Mouse (Mus musculus): ENCODE data around the gene Ugt1a7c. TPM values are rescaled to one million over a fixed set of nuclear protein-coding genes. Genes with fewer than 3 reads are reported as not detected.

The Ugt1a7c gene
- polyA plus RNA-seq, 1 experiment from 2014 or later: 0.79 TPM

DNA sequence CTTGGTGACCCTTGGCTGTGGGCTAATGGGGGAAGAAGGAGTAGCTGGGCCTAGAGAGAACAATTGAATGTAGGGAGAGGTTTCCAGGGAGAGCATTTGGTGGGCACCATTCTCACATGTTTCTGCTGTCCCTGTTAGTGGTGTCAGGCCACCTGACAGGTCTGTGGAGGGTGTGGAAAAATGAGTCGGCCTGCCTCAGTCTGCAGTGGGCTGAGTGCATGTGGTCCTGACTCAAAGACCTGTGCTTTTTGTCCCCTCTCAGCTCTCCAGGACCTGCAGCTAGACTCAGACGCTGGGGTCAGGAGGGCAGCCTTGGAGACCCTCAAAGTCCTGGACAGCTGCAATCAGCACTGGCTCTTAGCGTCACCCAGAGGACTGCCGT, 164.8 kb downstream of the Ugt1a7c start:
- Histone ChIP-seq H3K4me1 (peaks cover 14% of the 10 kb centered on the region), H3K36me3 (peaks cover 50% of the 10 kb centered on the region), H3K9me3 (peaks cover 57% of the 10 kb centered on the region), H3K4me3 (no peak overlapping the region), H3K27ac (no peak overlapping the region), H3K27me3 (ENCODE audit: insufficient read depth, poor library complexity, severe bottlenecking) (no peaks in the 10 kb centered on the region)
- 74% methylated on average over 4 of the region's 4 CpGs for WGBS
- no peak for DNase-seq (ENCODE audit: low spot score)

GRCm38 (mm10) chr1:88260114-88260513, 165.3 kb downstream of the Ugt1a7c start:
- 76% methylated on average over 6 of the region's 6 CpGs for WGBS
- H3K9me3 ChIP-seq: peaks cover 57% of the 10 kb centered on the region

GRCm38 (mm10) chr1:88260604-88261377, 165.9 kb downstream of the Ugt1a7c start:
- whole genome bisulfite sequencing: 83% methylated on average over 10 of the region's 10 CpGs

More at GRCm38 (mm10) chr1:88260114-88260513, 165.3 kb downstream of the Ugt1a7c start:
- Histone ChIP-seq H3K27me3 (ENCODE audit: insufficient read depth, poor library complexity, severe bottlenecking) (no peaks in the 10 kb centered on the region), H3K27ac (no peak overlapping the region), H3K4me3 (no peak overlapping the region), H3K4me1 (peaks cover 18% of the 10 kb centered on the region), H3K36me3 (peaks cover 55% of the 10 kb centered on the region)
- DNase-seq (ENCODE audit: low spot score): no peak

GRCm38 (mm10) chr1:88261706-88262105, 166.8 kb downstream of the Ugt1a7c start:
- 83% methylated on average over 7 of the region's 7 CpGs for WGBS
- peaks cover 19% of the 10 kb centered on the region for H3K4me1 ChIP-seq

More at GRCm38 (mm10) chr1:88260604-88261377, 165.9 kb downstream of the Ugt1a7c start:
- no peak for DNase-seq (ENCODE audit: low spot score)
- Histone ChIP-seq H3K4me1 (peaks cover 19% of the 10 kb centered on the region), H3K4me3 (no peak overlapping the region), H3K27ac (no peak overlapping the region), H3K36me3 (peaks cover 62% of the 10 kb centered on the region), H3K9me3 (peaks cover 51% of the 10 kb centered on the region), H3K27me3 (ENCODE audit: insufficient read depth, poor library complexity, severe bottlenecking) (no peaks in the 10 kb centered on the region)

DNA sequence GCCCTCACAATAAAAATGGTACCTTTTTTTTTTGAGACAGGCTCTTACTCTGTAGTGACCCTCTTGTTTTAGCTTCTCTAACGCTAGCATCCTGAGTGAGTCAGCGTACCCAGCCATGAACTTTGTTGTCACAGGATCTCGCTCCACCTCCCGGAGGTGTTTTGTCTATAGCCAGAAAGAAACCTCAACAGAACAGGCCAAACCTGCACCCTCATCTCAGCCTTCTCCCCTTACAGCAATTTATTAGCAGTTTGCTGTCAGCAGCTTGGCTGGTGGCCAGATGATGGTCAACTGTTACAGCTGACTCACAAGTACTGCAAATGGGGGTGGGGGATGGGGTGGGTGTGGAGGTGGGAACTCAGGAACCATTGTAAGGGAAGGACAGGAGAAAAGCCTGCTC, 167.4 kb downstream of the Ugt1a7c start:
- H3K4me1 ChIP-seq: peaks cover 19% of the 10 kb centered on the region
- H3K36me3 ChIP-seq: peaks cover 77% of the 10 kb centered on the region
- no peak for DNase-seq (ENCODE audit: low spot score)
- peaks cover 36% of the 10 kb centered on the region for H3K9me3 ChIP-seq
- H3K27ac ChIP-seq: no peak overlapping the region
- 87% methylated on average over 4 of the region's 4 CpGs for WGBS
- H3K27me3 ChIP-seq (ENCODE audit: insufficient read depth, poor library complexity, severe bottlenecking): no peaks in the 10 kb centered on the region
- no peak overlapping the region for H3K4me3 ChIP-seq

More at GRCm38 (mm10) chr1:88261706-88262105, 166.8 kb downstream of the Ugt1a7c start:
- no peak for DNase-seq (ENCODE audit: low spot score)
- Histone ChIP-seq H3K36me3 (peaks cover 71% of the 10 kb centered on the region), H3K9me3 (peaks cover 41% of the 10 kb centered on the region), H3K27me3 (ENCODE audit: insufficient read depth, poor library complexity, severe bottlenecking) (no peaks in the 10 kb centered on the region), H3K27ac (no peak overlapping the region), H3K4me3 (no peak overlapping the region)

- Histone ChIP-seq H3K4me3 (no peak overlapping the region), H3K27ac (no peak overlapping the region), H3K4me1 (peaks cover 19% of the 10 kb centered on the region), H3K27me3 (ENCODE audit: insufficient read depth, poor library complexity, severe bottlenecking) (no peaks in the 10 kb centered on the region), H3K36me3 (peaks cover 84% of the 10 kb centered on the region), H3K9me3 (peaks cover 29% of the 10 kb centered on the region)
- peak; percentile 88 for DNase-seq (ENCODE audit: low spot score)
- WGBS: 75% methylated on average over 6 of the region's 6 CpGs
These were observed 168.1 kb downstream of the Ugt1a7c start for GRCm38 (mm10) chr1:88262961-88263360.

- WGBS: 89% methylated on average over 5 of the region's 5 CpGs
- peaks cover 19% of the 10 kb centered on the region for H3K4me1 ChIP-seq
- H3K27ac ChIP-seq: no peak overlapping the region
- DNase-seq (ENCODE audit: low spot score): peak; percentile 88
- H3K4me3 ChIP-seq: no peak overlapping the region
- H3K9me3 ChIP-seq: peaks cover 24% of the 10 kb centered on the region; the same call in 1 of the 2 replicates
- no peaks in the 10 kb centered on the region for H3K27me3 ChIP-seq (ENCODE audit: insufficient read depth, poor library complexity, severe bottlenecking)
- H3K36me3 ChIP-seq: peaks cover 92% of the 10 kb centered on the region
These were observed 168.9 kb downstream of the Ugt1a7c start for GRCm38 (mm10) chr1:88263778-88264177.

DNA sequence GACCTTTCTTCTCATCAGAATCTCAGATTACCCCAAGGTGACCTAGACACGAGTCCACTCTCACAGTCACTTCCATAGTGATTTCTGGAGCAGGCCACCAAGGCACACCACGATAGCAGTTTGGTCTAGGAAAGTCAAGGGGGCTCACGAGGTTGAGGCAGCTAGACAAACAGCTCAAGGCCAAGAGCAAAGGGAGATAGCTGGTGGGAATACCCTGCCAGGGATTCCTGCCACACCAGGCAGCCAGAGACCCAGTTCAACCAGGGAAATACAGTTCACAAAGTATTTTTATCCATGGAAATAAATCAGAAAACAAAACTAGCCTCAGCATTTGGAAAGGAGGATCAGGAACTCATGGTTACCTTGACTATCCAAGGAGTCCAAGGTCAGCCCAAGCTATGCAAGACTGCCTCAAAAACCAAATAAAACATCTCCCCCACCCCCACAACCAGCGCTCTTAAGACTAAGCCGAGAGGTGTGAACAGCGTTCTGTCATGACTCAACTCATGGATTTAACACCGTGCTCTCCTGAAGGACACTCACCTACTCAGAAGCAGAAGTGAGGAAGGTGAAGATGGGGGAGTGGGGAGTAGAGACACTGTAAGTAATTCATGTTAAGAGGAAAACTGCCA, 169.5 kb downstream of the Ugt1a7c start:
- Histone ChIP-seq H3K4me1 (peaks cover 16% of the 10 kb centered on the region), H3K4me3 (no peak overlapping the region), H3K27me3 (ENCODE audit: insufficient read depth, poor library complexity, severe bottlenecking) (no peaks in the 10 kb centered on the region), H3K36me3 (peaks cover 97% of the 10 kb centered on the region), H3K27ac (no peak overlapping the region), H3K9me3 (peaks cover 20% of the 10 kb centered on the region; the same call in 1 of the 2 replicates)
- WGBS: 80% methylated on average over 7 of the region's 7 CpGs
- no peak for DNase-seq (ENCODE audit: low spot score)

GRCm38 (mm10) chr1:88264869-88265240, 170.0 kb downstream of the Ugt1a7c start:
- H3K27ac ChIP-seq: no peak overlapping the region
- no peaks in the 10 kb centered on the region for H3K27me3 ChIP-seq (ENCODE audit: insufficient read depth, poor library complexity, severe bottlenecking)
- H3K9me3 ChIP-seq: peaks cover 18% of the 10 kb centered on the region; the same call in 1 of the 2 replicates
- 77% methylated on average over 4 of the region's 4 CpGs for WGBS
- no peak for DNase-seq (ENCODE audit: low spot score)
- no peak overlapping the region for H3K4me3 ChIP-seq
- H3K36me3 ChIP-seq: peaks cover 97% of the 10 kb centered on the region
- peaks cover 11% of the 10 kb centered on the region for H3K4me1 ChIP-seq

DNA sequence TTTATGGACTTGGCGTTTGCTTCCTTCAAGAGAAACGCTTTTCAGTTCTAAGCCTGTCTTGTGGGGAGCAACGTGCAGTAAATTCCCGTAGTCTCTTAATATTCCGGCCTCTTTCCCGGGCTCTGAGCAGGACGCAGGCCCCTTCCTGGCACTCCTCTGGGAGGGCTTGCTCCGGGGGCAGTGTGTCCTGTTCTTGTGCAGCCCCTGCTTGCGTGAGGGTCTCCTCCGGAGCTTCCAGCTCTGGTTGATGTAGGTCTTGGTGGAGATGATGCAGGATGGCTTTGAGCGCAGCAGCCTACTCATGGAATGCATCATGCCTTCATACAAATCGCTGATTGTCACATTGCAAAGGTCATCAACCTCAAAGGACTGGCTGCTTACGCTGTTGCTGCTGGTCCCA, 171.3 kb downstream of the Ugt1a7c start:
- Histone ChIP-seq H3K4me1 (0 out of 2 replicates have a peak, but pooled peaks cover 5% of the 10 kb centered on the region), H3K27ac (no peak overlapping the region), H3K9me3 (peaks cover 13% of the 10 kb centered on the region; the same call in 1 of the 2 replicates), H3K4me3 (no peak overlapping the region), H3K27me3 (ENCODE audit: insufficient read depth, poor library complexity, severe bottlenecking) (no peaks in the 10 kb centered on the region), H3K36me3 (peaks cover 91% of the 10 kb centered on the region)
- DNase-seq (ENCODE audit: low spot score): no peak
- 88% methylated on average over 13 of the region's 13 CpGs for WGBS

GRCm38 (mm10) chr1:88267489-88267888, 172.6 kb downstream of the Ugt1a7c start:
- Histone ChIP-seq H3K27ac (no peak overlapping the region), H3K4me3 (no peak overlapping the region), H3K4me1 (0 out of 2 replicates have a peak, but pooled peaks cover 5% of the 10 kb centered on the region), H3K9me3 (peaks cover 13% of the 10 kb centered on the region; the same call in 1 of the 2 replicates), H3K27me3 (ENCODE audit: insufficient read depth, poor library complexity, severe bottlenecking) (no peaks in the 10 kb centered on the region), H3K36me3 (peaks cover 91% of the 10 kb centered on the region)
- DNase-seq (ENCODE audit: low spot score): no peak
- WGBS: 95% methylated on average over 6 of the region's 6 CpGs

- Histone ChIP-seq H3K4me1 (0 out of 2 replicates have a peak, but pooled peaks cover 5% of the 10 kb centered on the region), H3K27ac (no peak overlapping the region), H3K36me3 (peaks cover 91% of the 10 kb centered on the region), H3K4me3 (no peak overlapping the region), H3K9me3 (peaks cover 13% of the 10 kb centered on the region; the same call in 1 of the 2 replicates), H3K27me3 (ENCODE audit: insufficient read depth, poor library complexity, severe bottlenecking) (no peaks in the 10 kb centered on the region)
- WGBS: 83% methylated on average over 6 of the region's 6 CpGs
- no peak for DNase-seq (ENCODE audit: low spot score)
These were observed 173.2 kb downstream of the Ugt1a7c start for GRCm38 (mm10) chr1:88268070-88268469.
